Mouse (Mus musculus) R1 (cell line): ENCODE measurements at regions not wholly inside any gene's neighbourhood (a gene's known extent, or its start where the extent isn't known, plus 50 kb on each side); places are given as distances from the start of the nearest gene placed in this dataset.
A peak's percentile ranks its signal among the peaks of the same experiment; 100 is the strongest.

Source experiments
- DNase-seq: peaks from one replicate; pipeline ENCODE4 v3.0.0-alpha.2; 2018; ENCODE audit warnings: low read depth, low spot score

GRCm38 (mm10) chr13:53717086-53717485 is 244.2 kb upstream of the Msx2 start:
- DNase-seq = no peak

DNA sequence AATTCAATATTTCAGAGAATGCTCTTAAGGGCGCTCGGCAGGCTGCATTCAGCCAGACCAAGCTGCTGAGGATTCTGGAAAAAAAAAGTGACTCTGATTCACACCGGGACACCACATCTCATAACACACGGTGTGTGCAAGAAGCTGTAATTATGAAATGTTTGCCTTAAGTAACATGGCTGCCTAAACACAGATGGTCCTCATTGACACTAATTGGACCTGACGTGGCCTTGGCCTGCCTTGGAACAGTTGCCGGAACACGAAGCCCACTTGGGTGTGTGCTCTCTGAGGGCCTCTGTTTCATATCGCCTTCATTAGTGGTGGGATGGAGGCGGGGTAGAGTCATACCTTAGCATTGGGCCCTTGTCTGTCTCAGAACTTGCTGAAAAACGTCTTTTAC is 236.2 kb upstream of the Msx2 start:
- no peak for DNase-seq

- no peak for DNase-seq
These were observed 234.7 kb upstream of the Msx2 start for GRCm38 (mm10) chr13:53707548-53707947.

- DNase-seq = peak; percentile 55
These were observed 231.2 kb upstream of the Msx2 start for GRCm38 (mm10) chr13:53704104-53704503.

DNA sequence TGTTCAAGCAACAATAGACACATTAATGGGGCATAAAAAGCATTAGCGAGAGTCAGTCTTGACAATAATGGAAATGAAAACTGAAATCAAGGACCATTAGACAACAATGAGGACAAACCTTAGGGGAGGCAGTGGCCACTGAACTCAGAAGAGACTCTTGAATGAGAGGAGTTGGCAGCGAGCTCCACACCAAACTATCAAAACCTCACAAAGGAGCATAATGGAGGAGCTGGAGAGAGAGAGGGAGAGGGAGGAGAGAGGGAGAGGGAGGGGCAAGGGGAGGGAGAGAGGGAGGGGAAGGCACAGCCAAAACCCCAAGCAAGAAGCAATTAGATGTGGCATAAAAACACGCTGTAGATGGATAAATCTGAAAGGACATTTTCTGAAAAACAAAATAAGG is 227.4 kb upstream of the Msx2 start:
- no peak for DNase-seq

GRCm38 (mm10) chr13:53697954-53698353 is 225.1 kb upstream of the Msx2 start:
- no peak for DNase-seq

- no peak for DNase-seq
These were observed 222.5 kb upstream of the Msx2 start for GRCm38 (mm10) chr13:53695385-53695784.

DNA sequence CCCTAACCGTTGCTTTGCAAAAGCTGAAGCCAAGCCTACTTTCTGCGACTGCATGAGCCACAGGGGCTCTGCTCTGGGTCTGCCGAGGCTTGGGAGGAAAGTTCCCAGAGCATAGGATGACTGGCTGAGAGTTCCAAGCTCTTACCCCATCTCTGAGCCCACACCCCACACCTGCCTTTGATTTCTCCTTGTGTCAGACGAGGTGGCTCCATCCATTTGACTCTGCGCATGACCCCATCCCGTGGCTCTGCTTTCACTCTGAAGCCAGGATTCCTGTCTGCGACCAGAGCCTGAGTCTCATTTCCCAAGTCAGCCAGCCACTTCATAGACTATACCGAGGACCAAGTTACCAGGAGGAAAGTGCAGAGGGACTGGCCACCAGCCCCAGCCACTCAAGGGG is 216.1 kb upstream of the Msx2 start:
- no peak for DNase-seq

DNA sequence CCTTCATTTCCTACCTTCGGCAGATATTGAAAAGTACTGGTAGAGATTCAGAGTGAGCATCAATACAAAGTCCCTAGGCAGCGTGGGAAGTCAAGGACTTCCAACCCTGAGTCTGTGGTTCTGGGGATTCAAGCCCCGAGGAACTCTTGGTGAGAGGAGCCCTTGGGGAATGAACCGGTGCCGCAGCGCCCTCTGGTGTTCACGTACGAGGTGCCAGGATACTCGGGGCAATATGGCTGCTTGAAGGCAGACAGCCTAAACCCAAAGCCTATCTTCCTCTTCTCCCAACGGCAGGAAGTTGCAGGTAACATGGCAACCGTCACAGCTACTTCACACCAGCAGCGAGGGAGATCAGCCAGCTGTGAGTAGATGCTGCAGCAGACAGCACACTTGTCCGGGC is 215.6 kb upstream of the Msx2 start:
- DNase-seq = peak; percentile 86

DNA sequence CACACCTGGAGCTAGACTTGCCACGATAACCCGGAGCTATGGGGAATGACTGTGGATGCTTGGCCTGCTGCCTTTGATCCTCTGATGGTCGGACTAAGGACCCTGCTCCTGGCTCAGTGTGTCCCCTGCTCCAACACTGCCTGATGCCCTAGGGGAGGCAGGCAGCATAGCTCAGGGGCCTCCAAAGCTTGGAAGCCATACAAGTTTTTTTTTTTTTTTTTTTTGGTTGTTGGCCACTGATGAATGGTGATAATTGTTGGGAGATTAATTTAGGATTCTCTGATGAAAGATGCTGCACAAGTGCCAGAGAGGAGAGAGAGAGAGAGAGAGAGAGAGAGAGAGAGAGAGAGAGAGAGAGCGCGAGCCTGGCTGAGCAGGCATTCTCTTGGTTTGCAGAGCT is 211.6 kb upstream of the Msx2 start:
- DNase-seq = no peak

DNA sequence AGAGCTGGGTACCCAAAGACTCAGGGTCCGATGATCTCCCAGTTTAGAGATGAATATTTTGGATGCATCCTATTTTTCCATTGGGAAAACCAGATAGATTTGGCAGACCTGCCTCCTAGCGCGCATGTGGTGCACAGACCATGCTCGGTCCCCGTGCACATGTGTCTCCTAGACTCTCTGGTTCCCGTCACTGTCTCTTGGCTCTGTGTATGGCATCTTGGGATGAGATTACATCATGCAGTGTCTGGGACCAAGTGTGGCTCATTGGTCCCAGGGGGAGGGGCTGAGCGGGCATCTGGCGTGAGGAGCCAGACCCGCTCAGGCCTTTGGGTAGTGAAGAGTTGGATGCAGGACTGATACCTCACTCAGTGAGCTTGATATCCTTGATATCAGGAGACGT is 204.3 kb upstream of the Msx2 start:
- no peak for DNase-seq

DNA sequence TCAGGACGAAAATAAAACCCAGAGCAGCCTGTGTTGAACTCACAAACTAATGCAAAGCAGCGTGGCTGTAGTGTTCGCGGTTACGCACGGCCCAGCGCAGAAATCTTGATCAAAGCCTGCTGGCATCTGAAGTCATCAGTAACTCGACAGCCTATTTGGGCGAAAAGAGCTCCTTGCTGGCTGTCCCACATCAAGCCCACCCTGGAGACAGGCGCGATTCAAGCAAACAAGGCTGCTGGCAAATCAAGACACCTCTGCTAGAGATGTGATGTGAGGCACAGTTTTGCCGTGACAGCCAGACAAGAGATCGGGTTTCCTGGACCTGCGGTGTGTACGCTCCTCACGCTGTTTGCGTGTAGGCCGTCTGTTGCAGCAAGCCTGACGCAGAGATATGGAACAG is 197.5 kb upstream of the Msx2 start:
- peak; percentile 40 for DNase-seq

DNA sequence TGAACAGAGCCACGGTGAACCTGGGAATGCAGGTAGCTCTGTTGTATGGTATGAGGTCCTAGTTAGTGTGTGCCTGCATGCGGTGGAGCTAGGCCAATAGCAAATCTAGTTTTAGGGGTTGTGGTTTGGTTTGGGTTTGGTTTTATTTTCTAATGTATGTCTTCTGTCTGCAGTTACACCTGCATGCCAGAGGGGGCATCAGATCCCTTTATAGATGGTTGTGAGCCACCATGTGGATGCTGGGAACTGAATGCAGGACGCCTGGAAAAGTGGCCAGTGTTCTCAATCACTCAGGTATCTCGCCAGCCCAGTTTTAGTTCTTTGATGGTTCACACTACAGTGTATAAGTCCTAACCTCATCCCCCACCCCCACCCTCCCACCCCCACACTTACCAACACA is 194.6 kb upstream of the Msx2 start:
- DNase-seq = peak; percentile 62

- peak; percentile 64 for DNase-seq
These were observed 192.7 kb upstream of the Msx2 start for GRCm38 (mm10) chr13:53665592-53665991.

DNA sequence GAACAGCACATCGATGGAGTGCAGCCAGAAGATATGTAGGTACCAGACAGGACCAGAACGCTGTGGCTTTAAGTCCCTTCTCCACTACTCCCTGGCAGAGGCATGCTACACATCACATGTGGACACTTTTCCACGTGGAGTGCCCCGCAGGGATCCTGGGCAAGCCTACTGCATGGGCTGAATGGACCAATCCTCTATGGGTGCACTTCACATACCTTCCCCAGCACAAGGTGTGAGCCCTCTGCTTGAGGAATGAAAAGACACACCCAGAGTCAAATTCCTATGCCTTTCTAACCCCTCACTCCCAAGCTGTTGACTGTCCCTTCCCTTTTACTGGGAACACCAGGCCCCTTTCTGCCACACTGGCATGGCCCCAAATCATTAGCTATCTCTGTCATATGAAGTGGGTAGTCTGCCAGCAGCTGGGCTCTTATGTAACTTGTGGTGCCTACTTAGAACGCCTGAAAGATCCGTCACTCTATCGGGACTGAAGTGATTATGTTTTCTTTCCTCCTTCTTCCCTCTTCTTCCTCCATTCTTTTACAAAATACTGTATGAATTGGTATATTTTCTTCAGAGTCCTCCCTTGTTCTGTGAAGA is 191.9 kb upstream of the Msx2 start:
- DNase-seq = peak; percentile 12

- DNase-seq = no peak
These were observed 180.0 kb upstream of the Msx2 start for GRCm38 (mm10) chr13:53652826-53653225.

DNA sequence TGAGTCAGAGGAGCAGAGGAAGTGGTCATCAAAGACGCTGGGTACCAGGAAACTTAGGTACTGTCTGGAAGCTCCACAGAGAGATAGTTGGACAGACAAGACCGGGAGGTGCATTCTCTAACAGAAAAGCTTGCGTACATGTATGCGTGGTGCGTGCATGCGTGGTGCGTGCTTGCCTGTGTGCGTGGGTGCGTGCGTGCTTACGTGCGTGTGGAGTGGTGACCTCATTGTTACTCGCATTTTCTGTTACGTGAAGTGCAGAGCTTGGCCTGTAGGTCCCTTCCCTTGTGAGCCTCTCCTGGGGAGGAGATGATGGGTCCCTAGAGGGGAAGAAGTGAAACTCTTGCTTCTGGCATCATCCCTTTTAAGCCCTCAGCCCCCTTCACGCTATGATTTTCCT is 175.5 kb upstream of the Msx2 start:
- DNase-seq = no peak

- no peak for DNase-seq
These were observed 169.7 kb upstream of the Msx2 start for GRCm38 (mm10) chr13:53642557-53642956.

- no peak for DNase-seq
These were observed 166.7 kb upstream of the Msx2 start for GRCm38 (mm10) chr13:53639584-53639983.

- no peak for DNase-seq
These were observed 166.2 kb upstream of the Msx2 start for GRCm38 (mm10) chr13:53639115-53639514.

DNA sequence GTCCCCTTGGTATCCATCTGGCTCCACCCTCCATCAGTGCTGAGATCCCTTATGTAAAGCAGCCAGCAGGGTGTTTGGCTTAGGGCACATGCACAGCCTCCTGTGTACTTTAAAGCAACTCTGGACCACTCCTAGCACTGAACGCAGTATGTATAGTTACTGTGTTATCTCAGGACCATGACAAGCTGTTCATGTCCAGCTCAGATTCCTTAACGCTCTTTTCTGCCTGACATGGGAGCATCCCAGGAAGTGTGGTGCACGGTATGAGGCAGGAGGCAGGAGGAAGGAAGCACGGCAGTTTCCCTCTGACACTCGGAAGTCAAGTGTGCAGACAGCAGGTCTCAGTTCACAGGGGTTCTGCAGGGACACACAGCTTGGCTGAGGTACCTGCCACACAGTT is 163.1 kb upstream of the Msx2 start:
- DNase-seq = no peak

GRCm38 (mm10) chr13:53634637-53635203 is 161.8 kb upstream of the Msx2 start:
- no peak for DNase-seq

DNA sequence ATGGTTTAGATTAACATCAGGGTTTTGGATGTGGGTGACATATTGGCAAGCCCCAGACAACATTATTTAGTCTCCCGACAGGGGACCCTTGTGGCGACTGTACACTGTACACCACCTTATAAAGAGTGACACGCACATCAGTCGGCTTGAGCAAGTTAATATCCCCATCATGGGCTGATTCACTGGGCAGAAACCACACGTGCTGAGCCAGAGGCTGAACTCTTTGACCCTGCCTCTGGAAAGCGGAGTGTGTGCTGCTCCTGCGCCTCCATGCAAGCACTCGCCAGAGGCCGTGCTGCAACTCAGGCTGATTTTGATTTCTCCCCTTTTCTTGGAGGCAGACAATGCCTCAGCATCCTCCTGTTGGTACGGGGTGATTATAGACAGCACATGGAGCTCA is 125.2 kb upstream of the Msx2 start:
- no peak for DNase-seq
